Mouse (Mus musculus): ENCODE measurements around the gene Hnrnpl. TPM values are rescaled to one million over a fixed set of nuclear protein-coding genes. Genes with fewer than 3 reads are reported as not detected.

The Hnrnpl gene
- polyA plus RNA-seq, 1 experiment from 2014 or later, result 180 TPM

DNA sequence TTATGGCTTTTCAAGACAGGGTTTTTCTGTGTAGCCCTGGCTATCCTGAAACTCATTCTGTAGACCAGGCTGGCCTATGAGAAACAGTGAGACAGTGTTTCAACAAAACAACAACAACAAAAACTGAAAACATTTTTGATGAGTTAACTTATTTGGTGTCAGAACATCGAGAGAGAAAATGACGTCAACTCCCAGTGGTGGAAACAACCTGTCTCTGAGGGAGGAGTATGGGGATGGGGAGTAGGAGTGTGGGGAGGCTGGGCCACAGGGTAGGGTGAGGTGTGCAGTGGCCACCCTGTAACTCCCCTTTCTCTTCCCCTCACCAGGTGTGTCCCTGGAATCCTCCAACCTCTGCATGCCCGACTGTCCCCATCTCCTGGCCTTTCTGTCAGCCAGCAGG is 13.8 kb upstream of the Hnrnpl start:
- ATAC-seq (ENCODE audit: low read depth) (no peak), DNase-seq (ENCODE audit: low spot score) (no peak)
- H3K9me3 ChIP-seq (ENCODE audit: control insufficient read depth, low read length), result no peaks in the 10 kb centered on the region
- no peak overlapping the region for H3K4me2 ChIP-seq (ENCODE audit: low read depth, low read length)
- H3K27ac ChIP-seq (replicated peaks; ENCODE audit: low read depth, low read length), result no peak overlapping the region
- no peak overlapping the region for H3K9ac ChIP-seq (ENCODE audit: low read depth, low read length)
- no peaks in the 10 kb centered on the region for H3K27me3 ChIP-seq (replicated peaks; ENCODE audit: control insufficient read depth, insufficient read depth, low read length)
- no peaks in the 10 kb centered on the region for H3K36me3 ChIP-seq (ENCODE audit: control insufficient read depth, insufficient read depth, low read length)
- no peak overlapping the region for H3K4me3 ChIP-seq (ENCODE audit: low read depth, low read length)
- 68% methylated on average over 3 of the region's 3 CpGs for WGBS
- peaks cover 17% of the 10 kb centered on the region for H3K4me1 ChIP-seq (ENCODE audit: control insufficient read depth, insufficient read depth, low read length)

- no peak overlapping the region; the same call in 1 of the 2 replicates for H3K27ac ChIP-seq (replicated peaks; ENCODE audit: low read depth, low read length)
- no peaks in the 10 kb centered on the region for H3K9me3 ChIP-seq (ENCODE audit: control insufficient read depth, low read length)
- ATAC-seq (ENCODE audit: low read depth) (no peak), DNase-seq (ENCODE audit: low spot score) (no peak)
- H3K36me3 ChIP-seq (ENCODE audit: control insufficient read depth, insufficient read depth, low read length), result no peaks in the 10 kb centered on the region
- H3K4me1 ChIP-seq (ENCODE audit: control insufficient read depth, insufficient read depth, low read length), result 0 out of 2 replicates have a peak, but pooled peaks cover 7% of the 10 kb centered on the region
- no peaks in the 10 kb centered on the region for H3K27me3 ChIP-seq (replicated peaks; ENCODE audit: control insufficient read depth, insufficient read depth, low read length)
- H3K4me3 ChIP-seq (ENCODE audit: low read depth, low read length), result no peak overlapping the region
- WGBS, result 74% methylated on average over 15 of the region's 15 CpGs
- H3K4me2 ChIP-seq (ENCODE audit: low read depth, low read length), result no peak overlapping the region
- no peak overlapping the region for H3K9ac ChIP-seq (ENCODE audit: low read depth, low read length)
Observed at GRCm38 (mm10) chr7:28795832-28796231, 12.5 kb upstream of the Hnrnpl start.

GRCm38 (mm10) chr7:28796562-28796975 is 11.8 kb upstream of the Hnrnpl start:
- Histone ChIP-seq H3K9ac (ENCODE audit: low read depth, low read length) (peak overlapping the region; percentile 61), H3K27me3 (replicated peaks; ENCODE audit: control insufficient read depth, insufficient read depth, low read length) (no peaks in the 10 kb centered on the region), H3K27ac (replicated peaks; ENCODE audit: low read depth, low read length) (peak overlapping the region; percentile 68; the same call in 1 of the 2 replicates), H3K4me1 (ENCODE audit: control insufficient read depth, insufficient read depth, low read length) (peaks cover 9% of the 10 kb centered on the region), H3K4me3 (ENCODE audit: low read depth, low read length) (peak overlapping the region; percentile 10; the same call in 1 of the 2 replicates), H3K36me3 (ENCODE audit: control insufficient read depth, insufficient read depth, low read length) (no peaks in the 10 kb centered on the region), H3K9me3 (ENCODE audit: control insufficient read depth, low read length) (no peaks in the 10 kb centered on the region), H3K4me2 (ENCODE audit: low read depth, low read length) (peak overlapping the region; percentile 46)
- 20% methylated on average over 32 of the region's 32 CpGs for WGBS
- ATAC-seq (ENCODE audit: low read depth), result peak; percentile 77
- peak; percentile 71 for DNase-seq (ENCODE audit: low spot score)

GRCm38 (mm10) chr7:28799994-28800393 is 8.3 kb upstream of the Hnrnpl start:
- H3K4me2 ChIP-seq (ENCODE audit: low read depth, low read length), result no peak overlapping the region
- H3K27ac ChIP-seq (replicated peaks; ENCODE audit: low read depth, low read length), result no peak overlapping the region
- H3K4me1 ChIP-seq (ENCODE audit: control insufficient read depth, insufficient read depth, low read length), result peaks cover 33% of the 10 kb centered on the region
- no peaks in the 10 kb centered on the region for H3K36me3 ChIP-seq (ENCODE audit: control insufficient read depth, insufficient read depth, low read length)
- no peaks in the 10 kb centered on the region for H3K27me3 ChIP-seq (replicated peaks; ENCODE audit: control insufficient read depth, insufficient read depth, low read length)
- no peak overlapping the region for H3K9ac ChIP-seq (ENCODE audit: low read depth, low read length)
- H3K4me3 ChIP-seq (ENCODE audit: low read depth, low read length), result no peak overlapping the region
- DNase-seq (ENCODE audit: low spot score) (no peak), ATAC-seq (ENCODE audit: low read depth) (no peak)
- no peaks in the 10 kb centered on the region for H3K9me3 ChIP-seq (ENCODE audit: control insufficient read depth, low read length)
- WGBS, result 96% methylated on average over 9 of the region's 9 CpGs

- H3K4me3 ChIP-seq (ENCODE audit: low read depth, low read length), result no peak overlapping the region
- WGBS, result 73% methylated on average over 3 of the region's 3 CpGs
- no peak overlapping the region for H3K9ac ChIP-seq (ENCODE audit: low read depth, low read length)
- H3K9me3 ChIP-seq (ENCODE audit: control insufficient read depth, low read length), result no peaks in the 10 kb centered on the region
- peak overlapping the region; percentile 95 for H3K27ac ChIP-seq (replicated peaks; ENCODE audit: low read depth, low read length)
- H3K36me3 ChIP-seq (ENCODE audit: control insufficient read depth, insufficient read depth, low read length), result no peaks in the 10 kb centered on the region
- no peaks in the 10 kb centered on the region for H3K27me3 ChIP-seq (replicated peaks; ENCODE audit: control insufficient read depth, insufficient read depth, low read length)
- no peak for ATAC-seq (ENCODE audit: low read depth)
- peak overlapping the region; percentile 32; the same call in 1 of the 2 replicates for H3K4me2 ChIP-seq (ENCODE audit: low read depth, low read length)
- no peak for DNase-seq (ENCODE audit: low spot score)
- peaks cover 32% of the 10 kb centered on the region for H3K4me1 ChIP-seq (ENCODE audit: control insufficient read depth, insufficient read depth, low read length)
Observed at GRCm38 (mm10) chr7:28801451-28801850, 6.9 kb upstream of the Hnrnpl start.

- no peaks in the 10 kb centered on the region for H3K36me3 ChIP-seq (ENCODE audit: control insufficient read depth, insufficient read depth, low read length)
- ATAC-seq (ENCODE audit: low read depth) (peak; percentile 88), DNase-seq (ENCODE audit: low spot score) (peak; percentile 93)
- H3K4me3 ChIP-seq (ENCODE audit: low read depth, low read length), result no peak overlapping the region
- peaks cover 26% of the 10 kb centered on the region for H3K4me1 ChIP-seq (ENCODE audit: control insufficient read depth, insufficient read depth, low read length)
- H3K9me3 ChIP-seq (ENCODE audit: control insufficient read depth, low read length), result no peaks in the 10 kb centered on the region
- H3K27me3 ChIP-seq (replicated peaks; ENCODE audit: control insufficient read depth, insufficient read depth, low read length), result no peaks in the 10 kb centered on the region
- H3K27ac ChIP-seq (replicated peaks; ENCODE audit: low read depth, low read length), result peak overlapping the region; percentile 95
- 0 out of 2 replicates have a peak overlapping the region, but pooled peaks have one; percentile 43 for H3K9ac ChIP-seq (ENCODE audit: low read depth, low read length)
- WGBS, result 10% methylated on average over 10 of the region's 10 CpGs
- H3K4me2 ChIP-seq (ENCODE audit: low read depth, low read length), result peak overlapping the region; percentile 34
Observed at GRCm38 (mm10) chr7:28801901-28802670, 6.3 kb upstream of the Hnrnpl start.

- 11% methylated on average over 10 of the region's 10 CpGs for WGBS
- no peaks in the 10 kb centered on the region for H3K36me3 ChIP-seq (ENCODE audit: control insufficient read depth, insufficient read depth, low read length)
- ATAC-seq (ENCODE audit: low read depth) (peak; percentile 65), DNase-seq (ENCODE audit: low spot score) (peak; percentile 90)
- peaks cover 31% of the 10 kb centered on the region for H3K4me1 ChIP-seq (ENCODE audit: control insufficient read depth, insufficient read depth, low read length)
- H3K27ac ChIP-seq (replicated peaks; ENCODE audit: low read depth, low read length), result peak overlapping the region; percentile 95
- H3K9ac ChIP-seq (ENCODE audit: low read depth, low read length), result 0 out of 2 replicates have a peak overlapping the region, but pooled peaks have one; percentile 43
- H3K4me2 ChIP-seq (ENCODE audit: low read depth, low read length), result peak overlapping the region; percentile 34
- H3K9me3 ChIP-seq (ENCODE audit: control insufficient read depth, low read length), result no peaks in the 10 kb centered on the region
- H3K27me3 ChIP-seq (replicated peaks; ENCODE audit: control insufficient read depth, insufficient read depth, low read length), result no peaks in the 10 kb centered on the region
- H3K4me3 ChIP-seq (ENCODE audit: low read depth, low read length), result no peak overlapping the region
Observed at GRCm38 (mm10) chr7:28802846-28803588, 5.3 kb upstream of the Hnrnpl start.

DNA sequence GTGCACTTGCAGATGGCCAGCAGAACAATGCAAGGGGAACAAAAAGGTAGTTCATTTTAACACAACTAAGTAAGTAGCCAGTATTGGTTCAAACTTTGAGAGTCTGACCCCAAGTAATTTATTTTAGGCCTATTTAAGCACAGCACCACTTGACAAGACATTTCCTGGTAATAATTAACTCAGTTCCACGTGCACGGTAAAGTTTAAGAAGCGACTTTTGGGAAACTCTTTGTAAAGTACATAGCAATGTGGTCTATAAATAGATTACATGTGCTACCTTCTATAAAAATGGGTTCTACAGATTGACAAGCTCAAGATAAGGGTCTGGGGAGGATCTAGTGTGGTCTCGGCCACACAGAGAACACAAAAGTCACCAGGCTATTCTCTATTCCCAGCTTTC is 4.6 kb upstream of the Hnrnpl start:
- H3K4me3 ChIP-seq (ENCODE audit: low read depth, low read length), result no peak overlapping the region
- peaks cover 35% of the 10 kb centered on the region for H3K4me1 ChIP-seq (ENCODE audit: control insufficient read depth, insufficient read depth, low read length)
- H3K9ac ChIP-seq (ENCODE audit: low read depth, low read length), result no peak overlapping the region
- ATAC-seq (ENCODE audit: low read depth) (no peak), DNase-seq (ENCODE audit: low spot score) (no peak)
- H3K4me2 ChIP-seq (ENCODE audit: low read depth, low read length), result no peak overlapping the region
- H3K9me3 ChIP-seq (ENCODE audit: control insufficient read depth, low read length), result no peaks in the 10 kb centered on the region
- no peaks in the 10 kb centered on the region for H3K36me3 ChIP-seq (ENCODE audit: control insufficient read depth, insufficient read depth, low read length)
- WGBS, result 36% methylated on average over 4 of the region's 4 CpGs
- peak overlapping the region; percentile 95 for H3K27ac ChIP-seq (replicated peaks; ENCODE audit: low read depth, low read length)
- H3K27me3 ChIP-seq (replicated peaks; ENCODE audit: control insufficient read depth, insufficient read depth, low read length), result no peaks in the 10 kb centered on the region

Measured in embryonic facial prominence, embryonic 14.5 days (tissue).